Mouse (Mus musculus) cerebellum, adult 11 months (tissue): ENCODE measurements around the gene 1700025G04Rik.

Source experiments
- DNase-seq: peaks from one replicate; pipeline ENCODE4 v3.0.0; 2022

Gene 1700025G04Rik

DNA sequence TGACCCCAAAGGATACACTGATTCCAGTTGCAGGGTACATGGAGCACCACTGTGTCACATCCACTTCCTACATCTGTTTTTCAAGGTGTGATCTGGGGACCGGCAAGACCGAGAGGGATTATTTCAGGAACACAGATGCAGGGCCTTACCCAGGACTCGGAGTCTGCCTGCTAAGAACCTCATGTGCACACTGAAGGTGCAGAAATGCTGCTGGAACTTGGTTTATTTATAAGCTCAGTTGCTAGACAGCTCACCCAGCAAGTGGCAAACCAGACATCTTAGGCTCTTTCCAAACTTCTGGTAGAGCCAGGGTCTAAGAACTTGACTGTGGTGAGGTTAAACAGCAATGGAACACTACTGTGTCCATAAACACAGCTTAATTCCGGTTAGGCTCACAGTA, 61.2 kb downstream of the 1700025G04Rik start:
- no peak for DNase-seq

DNA sequence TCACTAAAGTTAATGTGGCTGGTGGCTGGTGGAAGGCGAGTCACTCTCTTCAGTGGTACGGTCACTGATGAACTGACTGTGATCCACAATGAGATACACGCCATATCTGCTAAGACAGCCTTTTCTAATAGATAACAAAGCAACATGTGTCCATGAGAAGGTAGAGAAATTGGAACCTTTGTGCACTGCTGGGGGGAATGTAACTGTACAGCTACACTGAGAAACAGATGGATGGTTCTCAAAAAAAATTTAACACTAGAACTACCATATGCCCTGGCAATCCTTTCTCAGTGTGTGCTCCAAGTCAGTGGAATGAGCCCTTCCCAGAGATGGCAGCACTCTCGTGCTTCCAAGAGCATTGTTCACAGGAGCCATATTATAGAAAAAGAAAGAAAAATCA, 63.2 kb downstream of the 1700025G04Rik start:
- peak; percentile 47 for DNase-seq

DNA sequence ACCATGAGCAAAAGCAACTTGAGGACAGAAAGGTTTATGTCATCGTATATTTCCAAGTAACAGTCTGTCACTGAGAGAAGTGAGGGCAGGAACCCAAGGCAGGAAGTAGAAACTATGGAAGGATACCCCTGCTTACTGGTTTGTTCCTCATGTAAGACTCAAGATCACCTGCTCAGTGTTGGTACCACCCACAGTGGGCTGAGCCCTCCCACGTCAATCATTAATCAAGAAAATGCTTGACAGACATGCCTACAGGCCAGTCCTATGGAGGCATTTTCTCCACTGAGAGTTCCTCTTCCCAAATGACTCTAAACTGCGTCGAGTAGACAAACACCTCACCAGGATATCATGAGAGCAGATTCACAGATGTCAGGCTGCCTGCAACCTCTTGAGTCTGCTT, 64.6 kb downstream of the 1700025G04Rik start:
- DNase-seq, result no peak

DNA sequence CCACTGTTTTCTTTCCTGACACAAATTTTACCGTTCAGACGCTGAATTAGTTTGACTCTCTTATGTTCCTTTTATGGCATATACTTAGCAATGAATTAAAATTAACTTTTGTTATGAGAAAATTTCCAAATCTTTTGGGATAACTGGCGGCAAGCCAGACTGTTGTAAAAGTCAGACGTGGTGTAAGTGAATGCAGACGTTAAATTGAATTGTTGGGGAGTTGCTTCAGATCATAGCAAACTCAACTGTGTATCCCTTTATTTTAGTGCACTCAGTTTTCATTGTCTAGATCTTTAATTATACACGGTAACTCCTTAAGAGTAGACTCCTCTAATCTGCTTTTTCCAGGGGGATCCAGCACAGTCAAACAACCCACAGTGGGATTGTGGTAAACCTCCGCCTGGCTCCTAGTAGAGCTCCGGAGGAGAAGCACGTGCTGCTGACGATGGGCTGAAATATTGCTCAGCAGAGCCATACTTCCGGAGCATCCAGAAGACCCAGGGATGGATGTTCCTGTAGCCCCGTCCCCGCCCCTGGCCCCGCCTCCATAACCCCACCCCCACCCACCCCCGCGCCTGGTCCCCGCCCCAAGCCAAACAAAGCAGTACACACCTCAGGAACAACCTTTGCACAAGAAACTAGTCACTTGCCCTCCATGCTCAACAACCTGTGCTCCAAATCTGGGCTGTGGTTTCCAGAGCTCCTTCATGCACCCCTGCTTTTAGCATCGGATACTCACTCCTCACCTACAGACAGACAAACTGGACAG, 65.7 kb downstream of the 1700025G04Rik start:
- DNase-seq, result no peak

DNA sequence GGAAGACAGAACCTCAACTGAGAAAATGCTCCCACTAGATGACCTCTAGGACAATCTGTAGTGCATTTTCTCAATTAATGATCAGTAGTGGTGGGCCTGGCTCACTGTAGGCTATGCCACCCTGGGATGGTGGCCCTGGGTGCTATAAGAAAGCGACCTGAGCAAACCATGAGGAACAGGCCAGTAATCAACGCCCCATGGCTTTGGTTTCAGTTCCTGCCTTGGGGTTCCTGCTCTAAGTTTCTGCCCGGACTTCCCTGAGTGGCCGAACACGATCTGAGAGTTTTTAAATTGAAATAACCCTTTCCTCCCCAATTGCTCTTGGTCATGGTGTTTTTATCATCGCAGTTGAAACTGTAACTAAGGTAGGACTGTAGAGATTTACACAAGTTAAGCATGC, 69.1 kb downstream of the 1700025G04Rik start:
- DNase-seq, result no peak

DNA sequence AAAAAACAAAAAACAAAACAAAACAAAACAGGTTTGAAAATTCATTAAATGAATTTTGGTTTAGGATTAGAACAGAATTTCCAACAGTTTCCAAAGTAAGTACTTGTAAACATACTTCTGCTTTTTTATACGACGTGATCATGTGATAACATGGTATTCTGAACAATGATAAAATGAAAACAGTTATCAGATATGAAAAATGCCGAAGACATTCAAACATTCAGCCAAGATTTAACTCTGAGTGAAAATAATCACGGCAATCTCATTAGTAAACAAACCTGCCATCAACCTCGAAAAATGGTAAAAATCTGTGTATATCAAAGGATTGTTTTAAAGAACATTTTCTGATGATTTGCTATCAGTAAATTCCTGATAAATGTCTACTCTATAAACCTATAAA, 69.9 kb downstream of the 1700025G04Rik start:
- no peak for DNase-seq

DNA sequence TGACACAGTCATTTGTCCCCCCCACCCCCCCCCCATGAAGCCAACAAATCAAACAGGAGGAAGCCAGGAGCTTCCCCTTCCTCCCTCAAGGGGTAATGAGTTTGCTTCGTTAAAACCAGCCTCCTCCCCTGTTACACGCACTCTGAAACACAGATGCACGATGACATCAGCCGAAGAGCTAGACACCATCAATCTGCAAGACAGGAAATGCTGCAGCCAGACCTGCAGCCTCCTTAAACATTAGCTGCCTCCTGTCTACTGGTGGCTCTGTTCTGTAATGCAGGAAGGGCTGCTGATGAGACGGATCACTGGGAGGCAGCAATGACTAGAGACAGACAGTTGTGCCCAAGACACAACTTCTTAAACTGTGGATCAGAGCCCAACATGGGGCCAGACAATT, 70.7 kb downstream of the 1700025G04Rik start:
- no peak for DNase-seq

DNA sequence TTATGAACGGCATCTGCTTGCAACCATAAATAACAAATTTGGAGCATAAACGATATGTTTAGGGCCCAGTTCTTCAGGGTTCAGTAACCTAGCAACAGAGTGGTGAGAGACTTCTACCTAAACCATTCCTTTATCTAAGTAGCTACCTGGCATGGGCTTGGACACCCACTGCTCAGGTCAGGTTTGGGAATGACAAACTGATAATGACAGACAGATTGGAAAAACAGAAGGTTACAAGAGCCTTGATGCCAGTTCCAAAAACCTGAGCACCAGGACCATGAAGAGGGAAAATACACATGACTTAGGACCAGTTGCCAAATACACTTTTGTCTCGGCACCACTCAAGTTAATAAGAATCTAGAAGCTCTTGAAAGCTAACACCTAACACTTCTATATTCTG, 71.6 kb downstream of the 1700025G04Rik start:
- peak; percentile 38 for DNase-seq

DNA sequence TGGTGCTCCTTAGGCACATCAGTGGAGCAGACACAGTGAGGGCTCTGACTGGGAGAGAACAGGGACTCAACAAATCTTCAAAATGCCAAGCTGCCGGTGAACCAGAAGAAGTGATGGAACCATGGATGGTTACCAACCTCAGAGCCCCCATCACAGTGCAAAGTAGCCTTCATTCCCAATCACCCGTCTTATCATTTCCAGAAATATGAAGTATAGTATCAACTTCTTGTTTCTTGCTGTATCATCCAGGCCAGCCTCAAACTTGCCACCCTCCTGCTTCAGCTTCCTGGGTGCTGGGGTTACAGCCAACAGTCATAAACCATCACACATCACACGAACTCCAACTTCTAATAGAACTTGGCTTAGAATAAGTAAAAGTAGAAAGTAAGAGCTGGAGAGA, 73.3 kb downstream of the 1700025G04Rik start:
- DNase-seq, result no peak

DNA sequence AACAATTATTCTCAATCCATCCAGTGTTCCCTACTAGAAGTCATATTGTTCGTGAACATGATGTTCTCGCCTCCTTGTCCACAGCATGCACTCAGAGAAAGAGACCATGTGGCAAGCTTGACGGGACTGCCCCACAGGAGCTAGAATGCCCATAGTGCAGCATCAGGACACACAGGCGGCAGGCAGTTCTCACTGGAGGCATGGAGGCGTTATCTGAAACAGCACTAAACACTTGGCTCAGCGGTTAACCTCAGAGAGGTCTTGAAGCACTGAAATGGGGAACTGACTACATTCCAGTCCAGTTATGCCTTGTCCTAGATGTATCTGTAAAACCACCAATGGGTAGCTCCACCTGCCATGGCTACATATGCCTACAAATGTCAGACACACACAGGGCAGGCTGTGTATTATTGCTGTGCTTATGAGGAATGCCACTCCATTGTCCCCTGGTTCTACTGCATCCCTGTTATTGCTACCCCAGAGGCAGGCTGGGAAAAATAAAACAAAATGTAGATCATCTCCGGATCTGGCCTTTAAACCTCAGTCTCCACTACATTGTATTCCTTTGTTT, 74.3 kb downstream of the 1700025G04Rik start:
- no peak for DNase-seq

DNA sequence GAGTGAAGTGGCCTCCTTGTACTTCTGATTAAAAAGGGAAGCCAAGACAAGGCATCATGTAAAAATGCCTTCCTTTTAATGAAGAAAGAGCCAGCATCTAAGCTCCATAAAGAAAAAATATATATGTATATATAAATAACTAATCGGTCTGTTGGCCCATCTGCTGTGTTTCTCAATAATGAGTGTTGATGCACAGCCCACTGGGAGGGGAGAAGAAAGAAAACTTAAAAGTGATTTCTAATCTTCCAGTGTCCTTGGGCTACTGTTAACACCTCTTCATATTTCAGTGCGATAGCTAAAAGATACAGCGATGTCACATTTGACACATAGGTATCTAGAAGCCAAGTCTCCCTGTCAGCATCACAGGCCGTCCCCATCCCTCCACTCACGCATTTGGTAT, 78.2 kb downstream of the 1700025G04Rik start:
- no peak for DNase-seq

DNA sequence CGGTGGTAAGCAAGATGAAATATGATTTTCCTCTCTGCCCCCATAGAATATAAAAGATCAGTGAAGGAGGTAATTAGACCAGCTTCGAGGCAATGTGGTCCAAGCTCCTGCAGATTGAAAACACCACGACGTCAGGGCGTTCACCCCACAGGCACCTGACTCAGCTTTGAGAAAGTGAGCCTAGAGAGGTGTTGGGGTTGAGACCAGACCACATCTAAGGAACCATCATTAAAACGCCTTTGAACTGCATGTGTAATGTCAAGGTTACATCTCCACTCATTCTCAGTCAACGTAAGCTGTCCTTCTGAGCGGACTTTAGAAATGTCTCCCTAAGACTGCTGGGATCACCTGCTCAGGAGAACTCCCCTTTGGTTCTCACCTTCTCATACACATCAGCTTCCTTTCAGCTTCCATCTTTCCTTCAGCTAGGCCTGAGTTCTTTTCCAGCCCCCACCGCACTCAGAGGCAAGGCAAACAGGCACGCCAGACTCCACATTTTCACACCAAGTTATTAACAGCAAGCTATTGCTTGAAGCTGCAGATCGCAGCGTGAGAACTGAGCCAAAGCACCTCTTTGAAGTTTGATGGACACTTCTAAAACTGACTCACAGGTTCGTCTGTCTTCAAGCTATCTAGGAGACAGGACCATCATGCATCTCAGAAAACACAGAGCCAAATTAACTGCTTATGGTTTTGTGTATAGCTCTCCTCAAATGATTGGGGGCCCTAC, 79.5 kb downstream of the 1700025G04Rik start:
- no peak for DNase-seq

DNA sequence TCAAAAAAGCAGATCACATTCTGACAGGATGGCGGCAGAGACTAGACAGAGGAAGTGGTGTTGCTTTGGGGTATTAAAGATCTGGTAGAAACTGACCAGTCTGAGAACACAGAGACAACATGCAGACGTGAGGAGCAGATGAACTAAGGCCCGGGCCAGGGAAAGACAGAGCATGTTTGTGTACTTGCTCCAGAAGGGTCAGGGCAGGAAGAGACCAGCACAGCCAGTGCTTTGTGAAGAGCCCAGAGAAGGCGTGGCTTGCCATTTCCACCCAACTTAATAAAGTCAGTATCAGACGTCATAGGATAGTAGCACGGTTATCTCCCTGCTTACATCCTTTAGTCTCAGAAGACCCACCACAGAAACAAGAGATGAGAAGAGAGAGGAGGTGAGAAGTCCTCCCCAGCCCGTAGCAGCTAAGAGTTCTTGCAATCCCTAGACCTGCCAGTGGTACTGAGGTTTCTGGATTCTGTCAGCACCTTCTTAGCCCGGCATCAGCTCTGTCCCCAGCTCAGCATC, 81.4 kb downstream of the 1700025G04Rik start:
- no peak for DNase-seq

DNA sequence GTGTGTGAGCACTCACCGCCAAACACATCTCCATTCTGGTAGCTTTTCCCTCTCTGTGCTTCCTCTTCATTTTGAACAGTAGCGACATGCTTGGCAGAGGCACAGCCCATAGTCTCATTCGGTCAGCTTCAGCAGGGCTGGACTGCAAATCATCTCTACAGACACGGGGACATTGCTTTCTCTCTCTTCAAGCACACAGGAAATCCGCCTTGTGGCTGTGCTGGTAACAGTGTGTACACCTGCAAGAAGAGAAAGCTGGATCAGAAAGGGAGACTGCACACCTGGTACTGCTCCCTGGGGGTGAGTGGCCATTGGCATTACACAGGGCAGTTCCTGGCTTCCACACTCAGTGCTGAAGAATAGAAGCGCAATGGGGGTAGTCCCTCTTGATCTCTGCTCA, 83.4 kb downstream of the 1700025G04Rik start:
- no peak for DNase-seq

DNA sequence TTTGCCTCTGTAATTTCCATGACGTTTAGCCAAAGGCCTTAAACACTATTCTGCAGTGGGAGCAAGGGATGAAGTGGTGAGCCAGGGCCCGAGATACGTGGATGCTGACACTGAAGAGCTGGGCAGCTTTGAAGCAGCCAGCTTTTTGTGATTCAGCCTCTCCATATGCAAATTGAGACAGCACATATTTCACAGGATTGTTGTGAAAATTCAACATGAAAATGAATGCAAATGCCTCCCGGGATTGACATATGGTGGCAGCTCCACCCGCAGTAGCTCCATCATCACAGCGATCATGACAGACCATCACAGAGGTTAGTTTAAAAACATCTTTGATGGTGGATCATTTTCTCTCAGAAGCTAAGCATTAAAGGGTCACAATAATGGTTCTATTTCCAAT, 85.4 kb downstream of the 1700025G04Rik start:
- no peak for DNase-seq

DNA sequence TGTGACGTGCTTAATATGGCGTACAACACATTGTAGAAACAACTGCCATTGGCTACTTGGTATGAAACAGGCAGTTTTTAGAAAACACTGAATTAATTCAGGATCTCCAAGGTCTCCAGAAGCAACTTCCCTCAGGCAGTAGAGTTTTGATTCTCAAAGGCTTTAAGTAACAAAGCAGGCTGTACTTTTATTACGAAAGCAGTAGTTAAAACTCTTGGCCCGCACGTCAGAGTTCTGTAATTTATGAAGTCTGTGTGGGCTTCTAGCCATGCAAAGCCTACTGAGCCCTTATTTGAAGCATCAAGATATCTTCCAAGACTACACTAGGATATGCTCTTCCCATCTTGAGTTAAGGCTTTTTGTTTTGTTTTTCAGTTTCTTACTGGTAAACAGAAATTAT, 89.5 kb downstream of the 1700025G04Rik start:
- no peak for DNase-seq

DNA sequence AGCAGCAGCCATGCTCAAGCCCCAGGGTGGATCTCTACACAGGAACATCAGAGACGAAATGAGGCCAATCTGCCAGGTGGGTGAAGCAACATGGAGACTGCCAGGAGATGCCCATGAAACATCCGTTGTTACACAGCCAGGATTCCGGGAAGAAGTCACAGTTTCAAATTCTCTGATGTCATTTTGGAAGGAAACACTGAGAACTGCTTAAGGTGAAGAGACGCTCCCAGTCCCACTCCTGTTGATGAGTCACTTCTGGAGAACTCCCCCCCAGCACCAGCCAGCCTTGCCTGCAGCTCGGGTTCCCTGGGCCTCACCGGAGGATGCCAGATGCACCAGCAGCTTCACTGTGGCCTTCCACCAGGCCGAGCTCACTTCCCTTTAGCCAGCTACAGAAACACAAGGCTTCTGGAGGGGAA, 90.5 kb downstream of the 1700025G04Rik start:
- peak; percentile 47 for DNase-seq

DNA sequence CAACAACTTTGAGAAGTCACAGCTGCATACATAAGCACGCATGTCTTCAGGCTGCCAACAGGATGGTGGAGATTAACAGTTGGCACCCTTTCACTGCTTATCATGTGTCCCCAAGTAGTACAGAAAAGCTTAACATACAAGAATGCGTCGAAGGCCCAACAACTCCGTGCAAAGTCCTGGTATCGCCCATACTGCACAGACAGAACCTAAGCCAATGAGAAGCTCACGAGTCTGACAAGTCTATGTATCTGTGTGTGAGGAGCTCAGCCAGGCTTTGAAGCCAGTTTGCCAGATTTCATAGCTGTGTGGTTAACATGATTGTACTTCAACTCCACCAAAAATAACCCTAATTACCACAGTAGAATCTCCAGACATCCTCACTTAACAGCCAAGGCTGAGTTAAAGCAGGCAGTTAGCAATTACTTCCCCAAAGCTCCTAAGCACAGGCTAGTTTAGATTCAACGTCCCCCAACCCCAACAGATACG, 91.2 kb downstream of the 1700025G04Rik start:
- DNase-seq, result no peak

DNA sequence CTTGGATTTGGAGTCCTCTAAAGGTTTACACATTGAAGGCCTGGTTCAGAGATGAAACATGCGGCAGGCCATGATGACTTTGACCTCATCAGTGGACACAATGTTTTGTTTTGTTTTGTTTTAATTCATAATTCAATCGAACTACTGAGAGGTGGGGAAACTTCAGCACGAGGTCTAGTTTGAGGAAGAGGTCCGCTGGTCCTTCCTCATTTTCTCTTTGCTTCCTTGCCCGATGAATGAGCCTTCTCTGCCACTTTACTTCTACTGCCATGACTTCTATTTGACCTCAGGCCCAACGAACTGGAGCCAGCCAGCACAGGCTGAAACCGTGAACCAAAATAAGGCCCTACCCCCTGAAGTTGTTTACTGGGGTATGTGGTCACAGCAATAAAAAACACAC, 92.3 kb downstream of the 1700025G04Rik start:
- DNase-seq, result no peak

DNA sequence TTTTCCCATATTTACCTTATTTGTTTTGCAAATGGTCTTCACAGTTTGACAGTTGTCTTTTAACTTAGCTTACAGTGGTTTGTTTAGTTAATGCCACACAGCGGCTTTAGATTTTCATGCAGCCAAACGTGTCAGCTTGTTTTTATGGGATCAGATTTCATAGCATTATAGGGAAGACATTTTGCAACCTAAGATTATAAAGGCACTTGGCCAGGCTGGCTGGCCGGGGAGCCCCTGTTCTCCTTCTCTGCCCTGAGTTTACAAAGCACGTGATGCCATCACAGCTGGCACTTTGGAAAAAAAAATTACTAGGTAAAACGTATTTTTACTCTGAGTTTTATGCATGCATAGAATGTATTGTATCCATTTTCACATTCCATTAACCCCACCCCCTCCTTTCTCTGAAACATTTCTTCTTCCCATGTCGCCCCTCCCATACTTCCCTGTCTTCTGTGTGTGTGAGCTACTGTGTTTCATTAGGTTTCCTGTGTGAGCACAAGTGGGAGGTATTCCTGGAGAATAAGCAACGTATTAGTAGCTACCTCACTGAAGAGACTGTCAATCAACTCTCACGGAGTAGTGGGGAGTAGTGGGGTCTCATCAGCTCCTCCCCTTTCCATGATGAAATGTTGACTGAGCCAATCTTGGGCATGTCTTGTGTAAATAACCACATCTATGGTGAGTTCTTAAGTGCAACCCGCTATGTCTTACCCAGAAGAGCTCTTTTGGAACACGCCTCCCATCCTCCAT, 93.8 kb downstream of the 1700025G04Rik start:
- DNase-seq, result no peak

DNA sequence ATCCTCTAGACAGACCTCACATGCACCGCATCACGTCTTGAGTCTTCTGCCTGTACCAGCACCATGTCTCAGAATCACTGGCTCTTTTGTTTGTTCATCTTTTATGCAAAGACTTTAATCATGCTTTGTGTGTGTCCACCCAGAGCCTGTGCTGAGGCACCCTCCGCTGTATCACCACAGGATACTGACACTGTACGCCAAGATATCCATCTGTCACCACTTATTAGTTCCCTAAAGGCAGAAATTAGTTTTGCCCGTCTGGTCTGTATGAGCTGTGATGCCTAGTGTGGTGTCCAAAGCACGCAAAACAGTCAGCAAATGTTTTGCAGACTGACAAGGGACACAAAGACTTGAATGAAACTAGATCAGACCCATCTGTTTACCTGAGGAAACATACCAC, 95.7 kb downstream of the 1700025G04Rik start:
- DNase-seq, result peak; percentile 54

DNA sequence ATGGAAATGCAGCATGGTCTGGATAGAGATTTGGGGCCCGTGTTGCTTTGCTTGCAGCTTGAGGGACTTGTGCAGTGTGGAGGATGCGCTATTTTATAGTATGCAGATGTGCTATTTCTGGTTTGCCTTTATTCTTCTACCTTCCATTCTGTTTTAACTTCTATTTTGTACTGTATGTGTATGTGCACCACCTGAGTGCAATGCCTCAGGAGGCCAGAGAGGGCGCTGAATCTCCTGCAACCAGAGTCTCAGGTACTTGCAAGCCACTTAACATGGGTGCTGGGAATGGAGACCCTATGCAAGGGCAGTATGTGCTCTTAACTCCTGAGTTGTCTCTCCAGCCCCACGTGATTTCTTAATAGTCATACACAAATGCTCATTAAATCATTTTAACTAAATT, 98.4 kb downstream of the 1700025G04Rik start:
- no peak for DNase-seq

DNA sequence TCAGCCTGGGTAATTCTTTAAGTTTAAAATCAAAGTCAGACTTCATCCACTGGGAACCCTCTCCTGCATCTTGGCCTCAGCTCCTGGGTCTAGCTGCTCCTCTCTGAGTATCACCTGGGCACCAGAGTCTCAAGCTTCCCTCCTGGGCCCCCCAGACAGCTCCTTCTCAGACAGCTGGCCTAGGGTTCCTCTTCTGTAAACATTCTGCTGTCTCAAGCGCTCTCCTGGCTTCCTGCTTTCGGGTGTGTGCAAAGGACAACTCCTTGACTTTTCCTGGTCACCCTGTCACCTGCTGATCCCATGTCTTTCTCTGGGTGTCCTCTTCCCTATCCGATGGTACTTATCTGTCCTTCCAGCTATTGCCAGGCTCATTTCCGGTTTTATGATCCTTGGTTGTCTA, 99.3 kb downstream of the 1700025G04Rik start:
- no peak for DNase-seq
